Mouse (Mus musculus): ENCODE results near the gene Dcbld2.

The Dcbld2 gene

GRCm38 (mm10) chr16:58408062-58408486 lies at the start of gene Dcbld2:
Dcbld2 (plus strand) TSS chr16:58408443.
- peak; percentile 88 for DNase-seq (ENCODE audit: low spot score)

GRCm38 (mm10) chr16:58377170-58377569 lies 31.1 kb upstream of the Dcbld2 start:
- no peak for DNase-seq (ENCODE audit: low spot score)

- DNase-seq (ENCODE audit: low spot score), result no peak
These were observed 30.3 kb upstream of the Dcbld2 start for GRCm38 (mm10) chr16:58377756-58378503.

- DNase-seq (ENCODE audit: low spot score), result no peak
These were observed 21.9 kb upstream of the Dcbld2 start for GRCm38 (mm10) chr16:58386241-58386757.

GRCm38 (mm10) chr16:58389143-58389755 lies 19.0 kb upstream of the Dcbld2 start:
- no peak for DNase-seq (ENCODE audit: low spot score)

- no peak for DNase-seq (ENCODE audit: low spot score)
These were observed 15.2 kb upstream of the Dcbld2 start for GRCm38 (mm10) chr16:58393036-58393435.

- DNase-seq (ENCODE audit: low spot score), result no peak
These were observed 14.1 kb upstream of the Dcbld2 start for GRCm38 (mm10) chr16:58394156-58394555.

GRCm38 (mm10) chr16:58398604-58399003 lies 9.6 kb upstream of the Dcbld2 start:
- DNase-seq (ENCODE audit: low spot score), result no peak

GRCm38 (mm10) chr16:58401079-58401478 lies 7.2 kb upstream of the Dcbld2 start:
- DNase-seq (ENCODE audit: low spot score), result no peak

- DNase-seq (ENCODE audit: low spot score), result no peak
These were observed 3.6 kb upstream of the Dcbld2 start for GRCm38 (mm10) chr16:58404665-58405064.

GRCm38 (mm10) chr16:58405271-58405670 lies 3.0 kb upstream of the Dcbld2 start:
- DNase-seq (ENCODE audit: low spot score), result no peak

GRCm38 (mm10) chr16:58408487-58409281 lies 441 bp downstream of the Dcbld2 start:
- peak; percentile 11 for DNase-seq (ENCODE audit: low spot score)

GRCm38 (mm10) chr16:58409825-58410224 lies 1.6 kb downstream of the Dcbld2 start:
- no peak for DNase-seq (ENCODE audit: low spot score)

GRCm38 (mm10) chr16:58414801-58415200 lies 6.6 kb downstream of the Dcbld2 start:
- DNase-seq (ENCODE audit: low spot score), result no peak

GRCm38 (mm10) chr16:58415500-58415899 lies 7.3 kb downstream of the Dcbld2 start:
- no peak for DNase-seq (ENCODE audit: low spot score)

GRCm38 (mm10) chr16:58421696-58422354 lies 13.6 kb downstream of the Dcbld2 start:
- DNase-seq (ENCODE audit: low spot score), result no peak

GRCm38 (mm10) chr16:58430246-58430645 lies 22.0 kb downstream of the Dcbld2 start:
- DNase-seq (ENCODE audit: low spot score), result no peak

GRCm38 (mm10) chr16:58432384-58432783 lies 24.1 kb downstream of the Dcbld2 start:
- no peak for DNase-seq (ENCODE audit: low spot score)

- no peak for DNase-seq (ENCODE audit: low spot score)
These were observed 36.5 kb downstream of the Dcbld2 start for GRCm38 (mm10) chr16:58444735-58445134.

GRCm38 (mm10) chr16:58446281-58447259 lies 38.3 kb downstream of the Dcbld2 start:
- no peak for DNase-seq (ENCODE audit: low spot score)

- DNase-seq (ENCODE audit: low spot score), result no peak
These were observed 40.8 kb downstream of the Dcbld2 start for GRCm38 (mm10) chr16:58449073-58449472.

Data from ovary, postnatal 14 days (tissue).